10 mouse cellular contexts compared by ENCODE assay signal in the genomic region with DNA sequence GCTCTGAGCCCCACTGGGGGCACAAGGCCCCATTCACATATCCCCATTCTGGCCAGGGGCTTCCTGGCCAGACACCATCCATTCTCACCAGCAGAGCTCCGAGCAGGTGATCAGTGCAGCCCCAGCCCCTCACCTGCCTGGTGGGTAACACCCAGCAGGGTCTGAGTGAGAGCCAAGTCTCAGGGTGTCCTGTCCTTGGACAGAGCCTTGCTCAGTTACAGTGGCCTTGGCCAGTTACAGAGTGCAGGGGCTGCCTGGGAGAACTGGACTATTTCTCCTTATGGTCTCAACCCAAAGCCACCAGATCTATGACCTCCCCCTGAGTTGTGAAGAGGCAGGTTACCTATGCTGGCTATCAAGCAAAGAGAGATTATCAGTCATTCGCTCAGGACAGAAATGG. TPM values are rescaled to one million over a fixed set of nuclear protein-coding genes. Genes with fewer than 3 reads are reported as not detected.
DNase-seq lines count a peak whose midpoint lies in the region; ATAC-seq lines count a peak whose summit lies in the region.
"Had no signal": no experiment of that assay in that cellular context is flagged by ENCODE, and none has a peak within 500 bp of the region (broad histone marks: within the 10 kb centered on the region; RNA-seq: fewer than 3 reads in every experiment).

No protein-coding gene starts in this region.

- H3K27ac ChIP-seq in hindbrain, embryonic 13.5 days: no peak overlapping the region
- H3K27ac ChIP-seq in hindbrain, embryonic 14.5 days: no peak overlapping the region
- H3K27ac ChIP-seq in limb, embryonic 10.5 days: 0 out of 2 replicates have a peak overlapping the region, but pooled peaks have one; percentile 82
- peak overlapping the region; percentile 85 for H3K27ac ChIP-seq in stomach, embryonic 16.5 days (ENCODE audit: low read length)
- H3K27ac ChIP-seq: forebrain, embryonic 13.5 days had no signal

- peaks cover 4% of the 10 kb centered on the region; the same call in 1 of the 2 replicates for H3K4me1 ChIP-seq in hindbrain, embryonic 13.5 days (replicated peaks)
- no peaks in the 10 kb centered on the region for H3K4me1 ChIP-seq in hindbrain, embryonic 14.5 days (replicated peaks; ENCODE audit: control insufficient read depth, insufficient read depth, low read length)
- H3K4me1 ChIP-seq in limb, embryonic 10.5 days: peaks cover 23% of the 10 kb centered on the region
- H3K4me1 ChIP-seq in stomach, embryonic 16.5 days (ENCODE audit: control insufficient read depth, insufficient read depth, low read length): peaks cover 23% of the 10 kb centered on the region

- H3K36me3 ChIP-seq in hindbrain, embryonic 13.5 days: no peaks in the 10 kb centered on the region
- no peaks in the 10 kb centered on the region for H3K36me3 ChIP-seq in hindbrain, embryonic 14.5 days (replicated peaks; ENCODE audit: control insufficient read depth, insufficient read depth)
- H3K36me3 ChIP-seq in limb, embryonic 10.5 days: no peaks in the 10 kb centered on the region
- peaks cover 7% of the 10 kb centered on the region; the same call in 1 of the 2 replicates for H3K36me3 ChIP-seq in stomach, embryonic 16.5 days (ENCODE audit: control insufficient read depth, insufficient read depth, low read length)

- H3K9ac ChIP-seq in hindbrain, embryonic 13.5 days: no peak overlapping the region
- H3K9ac ChIP-seq in hindbrain, embryonic 14.5 days: no peak overlapping the region
- H3K9ac ChIP-seq in stomach, embryonic 16.5 days (ENCODE audit: low read length): peak overlapping the region; percentile 84
- H3K9ac ChIP-seq: forebrain, embryonic 13.5 days had no signal

- no peak for DNase-seq in hindbrain, embryonic 14.5 days (ENCODE audit: low spot score)
- peak; percentile 4 for DNase-seq in urinary bladder, postnatal 14 days (ENCODE audit: low spot score)
- DNase-seq in urinary bladder, postnatal 10 days (ENCODE audit: low spot score): no peak
- no peak for DNase-seq in limb, embryonic 10.5 days (ENCODE audit: low spot score)
- DNase-seq in Muller cell, postnatal 12 days (ENCODE audit: inconsistent ontology term): no peak
- DNase-seq in spleen, postnatal 14 days (ENCODE audit: low spot score in 2 of 2): no peak
- DNase-seq: thymus, postnatal 14 days had no signal

- H3K9me3 ChIP-seq in hindbrain, embryonic 13.5 days: no peaks in the 10 kb centered on the region
- H3K9me3 ChIP-seq in hindbrain, embryonic 14.5 days (ENCODE audit: control insufficient read depth, low read length): no peaks in the 10 kb centered on the region
- no peaks in the 10 kb centered on the region for H3K9me3 ChIP-seq in limb, embryonic 10.5 days (replicated peaks)
- H3K9me3 ChIP-seq in stomach, embryonic 16.5 days (replicated peaks; ENCODE audit: control insufficient read depth, low read length): no peaks in the 10 kb centered on the region
- H3K9me3 ChIP-seq: forebrain, embryonic 13.5 days had no signal

- no peak for ATAC-seq in hindbrain, embryonic 13.5 days (ENCODE audit: low FRiP score)
- ATAC-seq in hindbrain, embryonic 14.5 days (ENCODE audit: low FRiP score): no peak
- no peak for ATAC-seq in stomach, embryonic 16.5 days (ENCODE audit: insufficient read depth, low FRiP score)
- ATAC-seq: forebrain, embryonic 13.5 days had no signal

- H3K4me2 ChIP-seq in hindbrain, embryonic 13.5 days: peak overlapping the region; percentile 30; the same call in 1 of the 2 replicates
- H3K4me2 ChIP-seq in hindbrain, embryonic 14.5 days (replicated peaks): no peak overlapping the region; the same call in 1 of the 2 replicates
- peak overlapping the region; percentile 78 for H3K4me2 ChIP-seq in stomach, embryonic 16.5 days (ENCODE audit: low read depth, low read length)
- H3K4me2 ChIP-seq: forebrain, embryonic 13.5 days had no signal

- H3K4me3 ChIP-seq in hindbrain, embryonic 13.5 days: no peak overlapping the region
- H3K4me3 ChIP-seq in hindbrain, embryonic 14.5 days (replicated peaks; ENCODE audit: low read length): no peak overlapping the region
- no peak overlapping the region for H3K4me3 ChIP-seq in limb, embryonic 10.5 days
- H3K4me3 ChIP-seq in stomach, embryonic 16.5 days (replicated peaks; ENCODE audit: low read length): peak overlapping the region; percentile 67
- H3K4me3 ChIP-seq: forebrain, embryonic 13.5 days had no signal

- H3K27me3 ChIP-seq in hindbrain, embryonic 13.5 days: 0 out of 2 replicates have a peak, but pooled peaks cover 4% of the 10 kb centered on the region
- no peaks in the 10 kb centered on the region for H3K27me3 ChIP-seq in hindbrain, embryonic 14.5 days (ENCODE audit: control insufficient read depth, insufficient read depth, low read length)
- H3K27me3 ChIP-seq in limb, embryonic 10.5 days (ENCODE audit: low read depth, poor library complexity, severe bottlenecking): no peaks in the 10 kb centered on the region
- no peaks in the 10 kb centered on the region for H3K27me3 ChIP-seq in stomach, embryonic 16.5 days (ENCODE audit: control insufficient read depth, insufficient read depth, low read length)
- H3K27me3 ChIP-seq: forebrain, embryonic 13.5 days had no signal

- 87% methylated on average over 2 of the region's 2 CpGs for WGBS in hindbrain, embryonic 13.5 days
- 80% methylated on average over 2 of the region's 2 CpGs for WGBS in hindbrain, embryonic 14.5 days
- 92% methylated on average over 2 of the region's 2 CpGs for WGBS in limb, embryonic 10.5 days
- WGBS in stomach, embryonic 16.5 days: 59% methylated on average over 2 of the region's 2 CpGs

RNA-seq across cellular contexts. Expression of a gene that starts 0.9 kb away (rescaled TPM):
- polyA plus RNA-seq in hindbrain, embryonic 13.5 days (2015; fragmentation: Nextera tagmentation; extraction: Ambion mirVana): 24.1 and 28.8 TPM in 2 replicates
- polyA plus RNA-seq in hindbrain, embryonic 14.5 days (2014; fragmentation: Nextera tagmentation; extraction: Ambion mirVana): 24.7 and 26.4 TPM in 2 replicates
- 4.1 and 7.8 TPM in 2 replicates for polyA plus RNA-seq in limb, embryonic 10.5 days (2016; fragmentation: Nextera tagmentation; extraction: Ambion mirVana)
- polyA plus RNA-seq in stomach, embryonic 16.5 days (2015; fragmentation: Nextera tagmentation; extraction: Ambion mirVana): 433 and 468 TPM in 2 replicates

Comparison
In these comparisons a context has a peak if more than half of its experiments do, and no peak if none do; other contexts are left out.
1. H3K27ac ChIP-seq: peak in limb, embryonic 10.5 days (single experiment) and stomach, embryonic 16.5 days (single experiment); none in hindbrain, embryonic 13.5 days (single experiment) and hindbrain, embryonic 14.5 days (single experiment).
2. RNA of a gene that starts 0.9 kb away (polyA plus RNA-seq): 433 to 468 TPM in stomach, embryonic 16.5 days; 24.7 to 26.4 TPM in hindbrain, embryonic 14.5 days, 24.1 to 28.8 TPM in hindbrain, embryonic 13.5 days and 4.1 to 7.8 TPM in limb, embryonic 10.5 days; every median in the first group is over 10 times any median in the second.